Mouse (Mus musculus) bone marrow macrophage, adult 2 months (primary cell): Measurements from ENCODE around the gene Slc12a5. TPM values are rescaled to one million over a fixed set of nuclear protein-coding genes. Genes with fewer than 3 reads are reported as not detected.

Experiments
- H3K27ac ChIP-seq: 2 replicates; pipeline ENCODE4 v1.5.1; 2012; ENCODE audit warnings: low read depth, low read length; ENCODE audit not compliant: insufficient read depth
- H3K4me1 ChIP-seq: 2 replicates; pipeline ENCODE4 v1.6.1; 2012; ENCODE audit warnings: low read length; ENCODE audit not compliant: control insufficient read depth, insufficient read depth
- H3K4me3 ChIP-seq: 2 replicates; pipeline ENCODE4 v1.5.1; 2012; ENCODE audit warnings: mild to moderate bottlenecking, low read length, moderate library complexity; ENCODE audit not compliant: insufficient read depth
- CTCF ChIP-seq: IDR thresholded peaks from 2 replicates; pipeline ENCODE4 v1.5.1; 2012; ENCODE audit warnings: low read depth, mild to moderate bottlenecking, low read length, moderate library complexity
- POLR2A ChIP-seq: IDR thresholded peaks from 2 replicates; pipeline ENCODE4 v1.6.1; 2012; ENCODE audit warnings: mild to moderate bottlenecking, low read depth, low read length, borderline replicate concordance
- polyA plus RNA-seq: library from polyadenylated mRNA; stranded (reverse); fragments of >200 nt; gene quantifications from 2 replicates; pipeline ENCODE4 v1.2.4, GENCODE M21; 2012; ENCODE audit not compliant: missing spikeins, insufficient read depth, insufficient read length

The Slc12a5 gene
- not detected in 2 replicates for polyA plus RNA-seq

DNA sequence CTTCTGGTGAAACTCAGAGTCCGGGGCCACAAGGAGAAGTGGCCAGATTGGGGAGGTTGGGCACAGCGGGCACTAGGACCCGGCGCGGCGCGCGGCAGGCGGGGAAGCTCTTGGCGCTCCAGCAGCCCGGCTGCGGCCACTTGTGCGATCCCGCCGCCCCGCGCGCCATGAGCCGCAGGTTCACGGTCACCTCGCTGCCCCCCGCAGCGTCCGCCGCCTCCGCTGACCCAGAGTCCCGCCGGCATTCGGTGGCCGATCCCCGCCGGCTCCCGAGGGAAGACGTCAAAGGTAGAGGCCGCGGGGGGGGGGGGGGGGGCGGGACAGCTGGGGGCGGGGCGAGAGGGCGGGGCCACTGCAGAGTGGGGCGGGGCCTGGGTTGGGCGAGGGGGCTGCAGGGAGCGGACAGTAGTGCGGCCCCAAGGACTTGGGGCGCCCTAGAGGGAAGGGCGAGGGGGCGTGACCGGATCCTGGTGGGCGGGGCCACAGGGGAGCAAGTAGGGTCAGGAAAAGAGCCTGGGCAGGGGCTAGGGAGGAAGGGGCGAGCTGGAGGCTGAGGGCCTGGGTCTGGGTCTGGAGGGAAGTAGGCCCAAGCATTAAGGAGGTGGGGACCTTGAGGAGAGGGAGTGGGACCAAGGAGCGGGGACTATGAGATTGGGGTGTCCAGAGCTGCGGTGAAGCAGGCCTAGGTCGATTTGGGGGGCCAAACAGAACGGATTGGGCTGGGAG is at the start of gene Slc12a5:
Slc12a5 (plus strand) TSS at position 87 of the 726 bp plus-strand sequence.
- Histone ChIP-seq H3K4me1 (no peaks in the 10 kb centered on the region), H3K4me3 (peak within 1 kb of the TSS; percentile 53), H3K27ac (no peak within 1 kb of the TSS)
- TF ChIP-seq CTCF (no peak), POLR2A (no peak)

DNA sequence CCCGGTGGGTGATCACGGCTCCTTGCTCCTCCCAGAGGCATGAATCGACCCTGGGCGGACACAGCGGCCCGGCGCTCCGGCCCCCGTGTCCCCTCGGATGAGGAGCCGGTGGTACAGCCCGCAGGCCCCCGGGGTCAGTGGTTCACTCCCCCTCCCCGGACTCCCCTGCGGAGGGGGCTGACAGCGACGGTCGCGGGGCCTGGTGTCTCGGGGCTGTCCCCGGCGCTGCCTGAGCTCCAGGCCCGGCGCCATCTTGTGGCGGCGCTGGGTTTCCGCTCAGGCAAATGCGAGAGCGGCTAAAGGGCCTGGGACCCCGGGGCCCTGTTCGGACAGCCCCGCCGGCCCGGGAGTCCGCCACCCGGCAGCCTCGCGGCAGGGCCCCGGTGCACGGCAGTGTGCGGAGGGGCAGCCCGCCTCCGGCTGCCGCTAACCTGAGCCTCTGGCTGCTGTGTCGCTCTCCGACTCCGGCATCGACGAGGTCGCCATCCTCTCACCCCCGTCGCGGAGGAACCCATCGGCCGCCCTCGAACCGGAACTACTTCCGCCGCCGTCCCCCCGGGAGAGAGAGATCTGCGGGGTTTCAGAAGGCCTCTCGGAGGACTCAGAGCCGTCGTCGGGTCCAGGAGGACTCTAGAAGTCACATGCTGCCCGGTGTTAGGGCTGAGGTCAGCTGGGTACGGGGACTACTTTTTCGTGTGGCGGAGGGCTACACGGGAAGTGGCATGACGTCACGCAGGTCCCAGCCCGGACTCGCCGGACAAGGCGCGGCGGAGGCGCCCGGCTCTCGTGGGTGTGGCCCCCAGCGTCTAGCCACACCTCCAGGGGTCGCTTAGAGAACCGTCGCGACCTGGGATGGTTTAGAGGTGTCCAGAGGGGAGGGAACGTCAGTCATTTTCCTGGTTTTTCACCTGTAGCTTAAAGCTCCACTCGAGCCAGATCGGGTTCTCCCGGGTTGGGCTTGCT is 49.2 kb upstream of the Slc12a5 start, which contains the start of gene Zfp335:
Zfp335 (minus strand) TSS at position 672 of the 963 bp plus-strand sequence.
- peaks cover 24% of the 10 kb centered on the region for H3K4me1 ChIP-seq
- H3K4me3 ChIP-seq, result peak within 1 kb of the TSS; percentile 95
- TF ChIP-seq POLR2A, result no peak
- no peak for TF ChIP-seq CTCF
- H3K27ac ChIP-seq, result peak within 1 kb of the TSS; percentile 93

DNA sequence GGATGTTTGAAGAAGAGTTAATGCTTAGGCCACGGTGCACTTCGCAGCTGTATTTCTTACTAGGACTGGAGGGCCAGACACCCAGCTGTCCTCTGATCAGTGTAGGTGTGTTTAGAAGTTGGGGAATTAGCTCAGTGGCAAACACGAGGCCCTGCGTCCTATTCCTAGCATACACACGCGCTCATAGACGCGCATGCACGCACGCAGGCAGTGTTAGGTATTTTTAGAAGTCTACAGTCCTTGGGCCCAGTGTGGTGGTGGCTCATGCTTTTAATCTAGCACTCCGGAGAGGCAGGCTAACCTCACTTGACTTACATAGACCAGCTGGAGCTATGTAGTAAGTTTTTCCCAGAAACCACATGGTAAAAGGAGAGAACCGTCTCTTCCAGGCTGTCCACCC is 48.5 kb upstream of the Slc12a5 start:
- Histone ChIP-seq H3K4me3 (peak overlapping the region; percentile 95), H3K4me1 (peaks cover 32% of the 10 kb centered on the region), H3K27ac (peak overlapping the region; percentile 93)
- TF ChIP-seq CTCF (no peak), POLR2A (no peak)

GRCm38 (mm10) chr2:164912749-164913427 is 47.7 kb upstream of the Slc12a5 start:
- peaks cover 36% of the 10 kb centered on the region for H3K4me1 ChIP-seq

GRCm38 (mm10) chr2:164913428-164913786 is 47.2 kb upstream of the Slc12a5 start:
- peaks cover 36% of the 10 kb centered on the region for H3K4me1 ChIP-seq
- H3K4me3 ChIP-seq, result no peak overlapping the region
- no peak for TF ChIP-seq POLR2A
- no peak for TF ChIP-seq CTCF
- peak overlapping the region; percentile 93 for H3K27ac ChIP-seq

More at GRCm38 (mm10) chr2:164912749-164913427, 47.7 kb upstream of the Slc12a5 start:
- H3K27ac ChIP-seq, result peak overlapping the region; percentile 93
- TF ChIP-seq CTCF, result no peak
- TF ChIP-seq POLR2A, result no peak
- H3K4me3 ChIP-seq, result peak overlapping the region; percentile 95; the same call in 1 of the 2 replicates

DNA sequence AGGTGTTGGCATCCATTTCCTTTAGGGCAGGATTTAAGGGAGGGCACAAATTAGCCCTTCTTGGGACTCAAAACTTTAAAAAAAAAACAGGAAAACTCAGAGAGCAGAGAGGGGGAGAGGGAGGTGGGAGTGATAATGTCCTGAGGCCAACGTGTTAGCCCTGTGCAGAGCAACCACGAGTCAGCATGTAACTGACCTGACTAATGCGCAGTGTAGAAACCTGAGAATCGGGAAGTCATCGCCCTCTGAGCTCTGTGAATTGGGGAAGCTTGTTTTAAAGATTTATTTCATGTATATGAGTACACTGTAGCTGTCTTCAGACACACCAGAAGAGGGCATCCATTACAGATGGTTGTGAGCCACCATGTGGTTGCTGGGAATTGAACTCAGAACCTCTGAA is 43.8 kb upstream of the Slc12a5 start:
- TF ChIP-seq CTCF, result no peak
- TF ChIP-seq POLR2A, result no peak
- peaks cover 33% of the 10 kb centered on the region for H3K4me1 ChIP-seq
- no peak overlapping the region for H3K27ac ChIP-seq
- H3K4me3 ChIP-seq, result no peak overlapping the region

DNA sequence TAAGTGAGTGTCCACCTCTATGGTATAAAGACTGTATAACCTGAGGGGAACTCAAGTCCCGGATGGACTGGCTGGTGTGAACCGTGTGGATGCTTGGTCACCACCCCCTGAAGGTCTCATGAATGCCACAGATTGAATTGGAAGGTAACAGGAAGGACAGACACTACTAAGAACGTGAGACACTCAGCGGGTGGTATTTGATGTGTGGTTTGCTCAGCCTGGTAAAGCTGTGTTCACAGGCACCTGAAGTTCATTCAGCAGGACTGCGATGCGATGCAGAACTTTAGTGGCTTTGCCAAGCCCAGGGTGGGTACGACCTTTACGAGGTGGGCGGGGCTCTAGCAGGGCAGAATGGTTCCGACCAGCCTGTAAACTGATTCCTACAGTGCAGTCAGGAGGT is 43.2 kb upstream of the Slc12a5 start:
- Histone ChIP-seq H3K27ac (no peak overlapping the region), H3K4me3 (no peak overlapping the region), H3K4me1 (peaks cover 32% of the 10 kb centered on the region)
- TF ChIP-seq CTCF (no peak), POLR2A (no peak)

DNA sequence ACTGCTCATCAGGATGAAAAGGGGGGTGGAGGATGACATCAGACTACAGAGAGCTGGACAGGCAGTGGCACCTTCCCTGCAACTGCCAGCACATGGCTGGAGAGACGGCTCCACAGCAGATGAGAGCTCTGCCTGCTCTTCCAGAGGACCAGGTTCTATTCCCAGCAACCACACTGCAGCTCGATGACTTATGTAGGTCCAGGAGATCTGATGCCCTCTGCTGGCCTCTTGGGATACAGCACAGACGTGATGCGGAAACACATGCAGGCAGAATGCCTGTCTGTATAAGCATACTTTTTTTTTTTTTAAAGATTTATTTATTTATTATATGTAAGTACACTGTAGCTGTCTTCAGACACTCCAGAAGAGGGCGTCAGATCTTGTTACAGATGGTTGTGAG is 42.3 kb upstream of the Slc12a5 start:
- no peak overlapping the region for H3K27ac ChIP-seq
- peaks cover 23% of the 10 kb centered on the region for H3K4me1 ChIP-seq
- no peak overlapping the region for H3K4me3 ChIP-seq
- 0 out of 2 replicates have a peak, but pooled peaks have one; percentile 19 for TF ChIP-seq CTCF
- TF ChIP-seq POLR2A, result no peak

DNA sequence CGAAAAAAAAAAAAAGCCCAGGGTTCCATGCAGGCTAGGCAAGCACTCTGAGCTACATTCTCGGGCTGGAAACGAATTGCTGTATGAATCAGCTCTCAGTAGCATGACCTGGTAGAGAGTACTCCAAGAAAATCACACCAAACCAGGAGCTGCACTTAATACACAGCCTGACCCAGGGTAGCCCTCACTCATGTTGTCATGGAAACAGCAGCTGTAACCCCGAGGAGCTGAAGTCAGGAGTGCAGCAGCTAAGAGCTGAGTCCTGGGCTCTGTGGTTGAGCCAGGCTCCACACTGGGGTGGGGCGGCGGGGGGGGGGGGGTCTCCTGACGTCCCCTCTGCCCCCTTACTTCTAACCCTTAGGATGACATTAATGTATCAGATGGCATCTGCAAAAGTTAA is 38.6 kb upstream of the Slc12a5 start:
- no peak overlapping the region for H3K4me3 ChIP-seq
- H3K4me1 ChIP-seq, result peaks cover 6% of the 10 kb centered on the region
- H3K27ac ChIP-seq, result no peak overlapping the region
- TF ChIP-seq POLR2A (no peak), CTCF (no peak)
